Mouse (Mus musculus) heart, postnatal 14 days (tissue): Measurements from ENCODE around the gene Cnot8. TPM values are rescaled to one million over a fixed set of nuclear protein-coding genes. Genes with fewer than 3 reads are reported as not detected.
"Not testable (repeated sequence)": the region's sequence is repeated elsewhere in the genome, so short reads cannot be mapped to it uniquely, and the experiment has no call there.

Experiments used
- DNase-seq, 2 experiments: peaks; one replicate each; pipeline ENCODE4 v3.0.0; 2021 to 2022
- intact Hi-C: fragments of 180-260 bp; cut with DNase I; formaldehyde crosslinking; loops from one replicate; pipeline ENCODE4 v1.15.1; 2025
- long read RNA-seq, 2 experiments: library from polyadenylated mRNA; stranded (forward); transcript quantifications; one replicate each; pipeline ENCODE4 v2.0.0; 2021
- total RNA-seq, 2 experiments: library from RNA; stranded (reverse); gene quantifications; 2 replicates each; pipeline ENCODE4 v1.2.3; 2021

The Cnot8 gene
- 10 to 100 TPM; 38.6 to 40.5 TPM for total RNA-seq
- long read RNA-seq, experiment 1, transcript Cnot8-201 (7 exons, 2,035 nt), result major isoform, 81 of 111 reads
- long read RNA-seq, experiment 1, partial matches to known transcripts, result 14 of 111 reads
- long read RNA-seq, experiment 1, other reads (novel, unspliced or antisense), result 16 of 111 reads
- long read RNA-seq, experiment 2, transcript Cnot8-201 (7 exons, 2,035 nt), result major isoform, 79 of 106 reads
- long read RNA-seq, experiment 2, partial matches to known transcripts, result 10 of 106 reads
- long read RNA-seq, experiment 2, other reads (novel, unspliced or antisense), result 14 of 106 reads

- peak; percentile 99 for DNase-seq
- intact Hi-C loops, result loop anchor here (2.0 to 5.0 kb wide), 2 partner anchors 95 to 142 kb away; partner anchors contain the start of gene Larp1
These were observed at the start of gene Cnot8 for GRCm38 (mm10) chr11:58103697-58104306. Gene Cnot8, plus strand, starts transcription at chr11:58104153.

GRCm38 (mm10) chr11:58057455-58057854 is 46.5 kb upstream of the Cnot8 start:
- peak; percentile 42 to 66 for DNase-seq
- intact Hi-C loops, result loop anchor here (1.0 to 2.0 kb wide), 2 partner anchors 41 to 106 kb away; no protein-coding TSS in a partner anchor

GRCm38 (mm10) chr11:58059752-58060151 is 44.2 kb upstream of the Cnot8 start:
- intact Hi-C loops, DNase-seq: not testable (repeated sequence)

- intact Hi-C loops, result not testable (repeated sequence)
These were observed 42.7 kb upstream of the Cnot8 start for GRCm38 (mm10) chr11:58061218-58061617.

GRCm38 (mm10) chr11:58062586-58062985 is 41.4 kb upstream of the Cnot8 start:
- no peak for DNase-seq
- intact Hi-C loops, result no loop called here

More at GRCm38 (mm10) chr11:58061218-58061617, 42.7 kb upstream of the Cnot8 start:
- DNase-seq, result not testable (repeated sequence)

- DNase-seq, result no peak
- intact Hi-C loops, result no loop called here
These were observed 38.9 kb upstream of the Cnot8 start for GRCm38 (mm10) chr11:58065025-58065424.

- DNase-seq, result no peak
- intact Hi-C loops, result no loop called here
These were observed 31.0 kb upstream of the Cnot8 start for GRCm38 (mm10) chr11:58072978-58073377.

GRCm38 (mm10) chr11:58077270-58077669 is 26.7 kb upstream of the Cnot8 start:
- no peak for DNase-seq
- intact Hi-C loops, result no loop called here

GRCm38 (mm10) chr11:58081716-58082115 is 22.2 kb upstream of the Cnot8 start:
- intact Hi-C loops, result no loop called here
- DNase-seq, result no peak

- intact Hi-C loops, result no loop called here
- DNase-seq, result peak in 1 of 2 experiments; percentile 6
These were observed 11.4 kb upstream of the Cnot8 start for GRCm38 (mm10) chr11:58092541-58092940.

GRCm38 (mm10) chr11:58093021-58093528 is 10.9 kb upstream of the Cnot8 start, which contains the start of gene Gm12248:
Gene Gm12248, minus strand, starts transcription at chr11:58093134.
- intact Hi-C loops, result no loop called here
- DNase-seq, result peak; percentile 44 to 49

GRCm38 (mm10) chr11:58094766-58095165 is 9.2 kb upstream of the Cnot8 start:
- intact Hi-C loops, result no loop called here
- DNase-seq, result no peak

- intact Hi-C loops, result no loop called here
- DNase-seq, result no peak
These were observed 8.4 kb upstream of the Cnot8 start for GRCm38 (mm10) chr11:58095561-58095960.

GRCm38 (mm10) chr11:58096160-58096559 is 7.8 kb upstream of the Cnot8 start:
- intact Hi-C loops, result no loop called here

GRCm38 (mm10) chr11:58096821-58097620 is 6.9 kb upstream of the Cnot8 start:
- peak; percentile 8 to 25 for DNase-seq
- intact Hi-C loops, result no loop called here

More at GRCm38 (mm10) chr11:58096160-58096559, 7.8 kb upstream of the Cnot8 start:
- DNase-seq, result no peak

- DNase-seq, result peak; percentile 11 to 20
- intact Hi-C loops, result no loop called here
These were observed 6.2 kb upstream of the Cnot8 start for GRCm38 (mm10) chr11:58097621-58098365.

- intact Hi-C loops, DNase-seq: not testable (repeated sequence)
These were observed 5.6 kb upstream of the Cnot8 start for GRCm38 (mm10) chr11:58098366-58098720.

GRCm38 (mm10) chr11:58100006-58100405 is 3.9 kb upstream of the Cnot8 start:
- DNase-seq, result no peak
- intact Hi-C loops, result loop anchor here (5.0 kb wide), 1 partner anchor 138 kb away; no protein-coding TSS in a partner anchor

- intact Hi-C loops, result loop anchor here (5.0 kb wide), 1 partner anchor 139 kb away; no protein-coding TSS in a partner anchor
- no peak for DNase-seq
These were observed 2.7 kb upstream of the Cnot8 start for GRCm38 (mm10) chr11:58101194-58101720.
